Mouse (Mus musculus) spleen, postnatal 36 days (tissue): ENCODE measurements around the gene Gm21988.

Experiments
- DNase-seq, 2 experiments: peaks; one replicate each; pipeline ENCODE4 v3.0.0; 2022; ENCODE audit warnings: low spot score in 2 of 2, mixed read lengths in 1 of 2

Gm21988 gene

GRCm38 (mm10) chr11:70239541-70240279 lies at the start of gene Gm21988, which contains the start of gene Rnasek:
Gene Gm21988, minus strand, starts transcription at chr11:70239830.
Gene Rnasek, minus strand, starts transcription at chr11:70239842.
- peak; percentile 73 to 80 for DNase-seq

DNA sequence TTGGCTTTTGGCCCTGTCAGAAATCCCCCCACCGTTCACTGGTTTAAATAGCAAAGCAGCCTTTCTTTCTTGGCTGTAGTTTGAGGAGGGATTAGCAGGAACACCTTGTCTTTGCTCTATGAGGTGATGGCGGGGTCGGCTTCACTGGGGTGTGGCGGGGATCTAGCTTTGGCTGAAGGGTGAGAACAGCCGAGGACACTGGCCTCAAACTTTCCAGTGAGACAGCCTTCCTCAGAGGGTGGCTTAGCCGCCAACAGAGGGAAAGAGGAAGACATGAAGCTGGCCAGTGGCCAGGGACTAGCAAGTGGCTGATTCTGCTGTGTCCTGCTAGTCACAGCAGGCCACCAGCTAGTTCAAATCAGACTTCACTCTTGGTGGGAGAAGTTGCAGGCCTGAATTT lies 49.6 kb upstream of the Gm21988 start:
- no peak for DNase-seq

GRCm38 (mm10) chr11:70288102-70288501 lies 48.5 kb upstream of the Gm21988 start:
- DNase-seq, result no peak

GRCm38 (mm10) chr11:70285686-70286085 lies 46.1 kb upstream of the Gm21988 start:
- no peak for DNase-seq

GRCm38 (mm10) chr11:70284757-70285156 lies 45.1 kb upstream of the Gm21988 start:
- no peak for DNase-seq

GRCm38 (mm10) chr11:70283666-70284065 lies 44.0 kb upstream of the Gm21988 start:
- DNase-seq, result no peak

DNA sequence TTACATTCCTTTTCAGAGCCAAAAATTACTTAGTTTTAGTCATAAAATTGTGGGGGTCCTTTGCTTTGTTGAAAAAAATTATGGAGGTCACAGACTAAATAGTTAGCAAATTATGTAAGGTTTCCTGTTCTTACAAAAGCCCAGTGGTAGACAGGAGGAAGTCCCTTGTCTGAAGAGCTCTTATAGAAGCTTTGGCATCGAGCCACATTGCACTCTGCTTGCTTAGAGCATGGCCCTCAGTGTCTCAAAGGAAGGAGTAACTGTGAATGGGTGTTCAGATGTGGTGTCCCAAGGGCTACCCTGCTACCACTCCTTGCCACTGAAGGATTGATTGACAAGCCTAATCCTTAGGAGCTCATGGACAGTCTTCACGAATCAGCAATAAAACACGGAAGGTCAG lies 40.8 kb upstream of the Gm21988 start:
- peak; percentile 16 to 52 for DNase-seq

- DNase-seq, result no peak
These were observed 39.3 kb upstream of the Gm21988 start for GRCm38 (mm10) chr11:70278961-70279360.

- DNase-seq, result no peak
These were observed 32.0 kb upstream of the Gm21988 start for GRCm38 (mm10) chr11:70271641-70272040.

DNA sequence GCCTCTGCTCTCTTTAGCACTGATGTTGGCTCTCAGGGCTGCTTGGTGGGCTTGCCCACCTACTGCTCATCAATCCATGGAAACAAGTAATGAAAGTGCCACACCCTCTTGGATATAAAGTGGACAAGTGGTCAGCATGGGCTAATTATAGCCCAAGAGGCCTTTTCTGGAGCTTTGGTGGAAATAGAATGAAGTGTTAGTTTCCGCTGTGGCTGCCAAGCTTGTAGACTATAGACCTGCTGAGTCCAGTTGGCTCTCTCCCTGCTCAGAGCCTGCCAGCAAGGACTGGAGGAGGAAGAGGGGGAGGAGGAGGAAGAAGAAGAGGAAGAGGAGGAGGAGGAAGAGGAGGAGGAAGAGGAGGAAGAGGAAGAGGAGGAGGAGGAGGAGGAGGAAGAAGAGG lies 26.8 kb upstream of the Gm21988 start:
- DNase-seq, result no peak

DNA sequence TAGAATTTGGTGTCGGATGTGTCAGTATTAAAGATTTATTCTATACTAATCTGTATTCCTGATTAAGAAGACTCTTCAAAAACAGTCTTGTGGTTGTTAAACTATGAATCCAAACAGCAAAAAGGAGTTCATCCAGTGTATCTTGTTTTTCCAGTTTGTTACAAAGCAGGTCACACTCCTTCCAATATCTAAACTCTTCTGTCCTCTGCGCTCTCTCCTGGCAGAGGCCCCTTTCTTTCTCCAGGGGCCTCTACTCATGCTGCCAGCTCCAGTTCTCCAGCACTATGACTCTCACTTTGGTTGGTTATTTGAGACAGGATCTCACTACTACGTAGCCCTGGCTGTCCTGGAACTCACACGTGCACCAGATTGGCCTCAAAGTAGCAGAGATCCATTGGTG lies 26.2 kb upstream of the Gm21988 start:
- no peak for DNase-seq

GRCm38 (mm10) chr11:70265252-70265651 lies 25.6 kb upstream of the Gm21988 start:
- no peak for DNase-seq

- DNase-seq, result no peak
These were observed 19.4 kb upstream of the Gm21988 start for GRCm38 (mm10) chr11:70259035-70259434.

- DNase-seq, result no peak
These were observed 15.4 kb upstream of the Gm21988 start, which contains the start of gene Alox12 for GRCm38 (mm10) chr11:70254931-70255531. Gene Alox12, minus strand, starts transcription at chr11:70255353.

GRCm38 (mm10) chr11:70254337-70254736 lies 14.7 kb upstream of the Gm21988 start:
- no peak for DNase-seq

DNA sequence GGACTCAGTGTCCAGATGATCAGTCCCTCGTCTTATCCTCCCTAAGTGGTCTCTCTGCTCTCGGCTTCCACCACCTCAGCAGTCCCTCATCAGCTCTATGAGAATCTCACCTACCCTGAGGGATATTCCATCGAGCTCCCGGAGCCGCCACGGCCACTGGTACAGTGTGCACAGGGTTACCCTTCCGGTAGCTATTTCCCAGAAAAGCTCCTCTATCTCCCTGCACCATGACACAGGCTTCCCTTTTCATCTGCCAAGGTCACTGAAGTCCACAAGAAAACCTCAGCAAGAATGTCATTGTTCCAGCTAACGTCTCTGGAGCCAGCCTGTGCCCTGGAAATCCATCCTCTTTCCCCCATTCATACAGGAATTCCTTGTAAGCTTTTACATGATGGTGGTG lies 12.2 kb upstream of the Gm21988 start:
- no peak for DNase-seq

DNA sequence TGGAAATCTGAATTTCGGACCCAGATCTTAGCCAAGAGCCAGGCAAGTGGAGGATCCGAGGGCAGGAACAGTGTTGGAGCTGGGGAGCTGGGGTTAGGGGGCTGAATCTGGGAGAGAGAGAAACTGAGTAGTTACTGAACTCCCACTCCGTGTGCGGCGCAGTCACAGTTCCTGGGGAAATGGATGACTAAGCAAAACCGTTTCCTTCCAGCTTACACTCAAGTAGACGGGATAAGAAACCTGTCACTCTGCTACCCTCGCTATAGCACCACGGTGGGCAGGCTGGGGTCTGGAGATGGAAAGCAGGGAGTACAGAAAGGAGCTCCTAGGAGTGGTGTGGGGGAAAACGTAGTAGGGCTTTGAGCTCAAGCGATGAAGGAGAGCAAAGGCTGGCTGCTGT lies 10.5 kb upstream of the Gm21988 start:
- no peak for DNase-seq

DNA sequence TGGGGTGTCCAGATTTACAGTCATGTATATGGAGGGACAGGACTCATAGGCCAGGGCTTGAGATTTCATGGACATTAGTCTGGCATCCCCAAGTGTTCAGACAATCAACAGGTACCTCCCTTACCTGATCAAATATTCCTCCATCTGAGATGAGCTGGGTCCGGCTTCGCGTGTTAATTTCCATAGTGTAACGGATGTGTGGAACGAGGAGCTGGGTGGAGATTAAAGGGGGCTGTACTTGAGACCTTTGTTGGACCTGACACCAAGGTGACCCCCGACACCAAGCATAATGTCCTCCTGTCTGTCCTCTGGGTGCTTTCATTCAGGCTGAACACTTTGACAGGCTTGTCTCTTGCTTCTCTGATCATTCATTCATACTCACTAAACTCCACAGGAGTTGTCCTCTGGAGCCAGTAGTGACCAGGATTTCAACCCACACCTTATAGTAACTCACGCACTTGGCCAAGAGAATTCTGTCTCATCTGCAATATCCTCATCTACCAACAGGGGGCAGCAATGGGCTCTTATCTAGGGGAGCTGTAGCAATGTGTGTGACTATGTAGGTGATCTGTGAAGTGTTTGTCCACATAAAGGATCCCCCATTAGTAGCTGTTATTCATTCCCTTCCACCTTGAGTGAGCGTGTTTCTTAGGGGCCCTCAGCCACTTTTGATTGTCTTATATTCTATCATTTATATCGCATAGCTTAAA lies 7.7 kb upstream of the Gm21988 start:
- DNase-seq, result peak; percentile 43 to 66

DNA sequence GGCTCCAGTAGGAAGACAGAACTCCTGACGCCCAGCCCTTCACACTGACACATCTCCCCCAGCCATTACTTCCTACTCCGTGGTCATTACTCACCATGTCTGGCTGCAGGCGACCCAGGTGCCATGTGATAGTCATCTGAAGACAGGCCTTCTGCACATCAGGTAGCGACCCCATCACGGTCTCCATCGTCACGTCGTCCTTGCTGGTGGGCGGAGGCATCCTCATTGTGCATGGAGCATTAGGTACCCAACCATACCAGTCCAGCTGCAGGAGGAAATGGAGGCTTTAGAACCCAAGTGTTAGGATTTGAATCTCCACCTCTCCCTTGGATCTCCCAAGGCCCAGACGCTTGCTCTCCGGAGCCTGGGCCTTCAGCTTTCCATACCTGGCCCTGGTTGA lies 3.0 kb upstream of the Gm21988 start:
- DNase-seq, result no peak

- no peak for DNase-seq
These were observed 814 bp downstream of the Gm21988 start for GRCm38 (mm10) chr11:70238591-70239440.

DNA sequence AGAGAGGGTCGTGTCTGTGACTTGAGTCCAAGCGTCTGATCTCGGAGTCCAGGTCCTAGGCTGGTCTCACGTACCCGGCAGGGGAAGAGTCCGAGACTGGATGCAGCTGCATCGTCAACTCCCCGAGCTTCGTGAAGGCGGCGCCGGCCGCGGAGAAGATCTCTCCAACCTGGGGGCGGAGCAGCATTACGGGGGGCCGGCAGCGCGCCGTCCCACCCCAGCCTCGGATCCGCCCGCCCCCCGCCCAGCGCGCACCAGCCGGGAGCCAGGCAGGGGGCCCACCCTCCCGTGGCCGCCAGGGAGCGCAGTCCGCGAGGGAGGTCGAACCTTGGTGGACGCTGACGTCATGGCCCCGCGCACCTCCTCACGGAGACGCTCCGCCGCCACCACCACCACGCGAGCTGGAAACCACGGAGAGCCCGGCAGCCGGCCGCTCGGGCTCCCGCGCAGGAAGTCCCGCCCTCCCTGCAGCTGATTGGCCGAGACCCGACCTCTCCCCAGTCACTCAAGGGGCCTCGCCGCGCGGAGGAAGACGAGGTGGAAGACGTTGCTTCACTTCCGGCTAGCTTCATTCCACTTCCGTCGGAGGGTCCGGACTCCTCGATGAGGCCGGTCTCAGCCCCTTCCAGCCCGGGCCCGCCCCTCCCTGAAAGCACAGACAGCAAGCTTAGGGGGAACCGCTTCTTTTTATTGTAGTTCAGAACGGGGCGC lies 2.0 kb downstream of the Gm21988 start, which contains the start of gene 0610010K14Rik:
0610010K14Rik (minus strand) TSS at position 458 of the 711 bp plus-strand sequence.
- DNase-seq, result peak; percentile 97 to 98
